In genomic region chr1:64792521-64793233, GRCm38 (mm10) we compare ENCODE assay signal across 11 mouse cellular contexts. TPM values are rescaled to one million over a fixed set of nuclear protein-coding genes. Genes with fewer than 3 reads are reported as not detected.
DNase-seq lines count a peak whose midpoint lies in the region; ATAC-seq lines count a peak whose summit lies in the region.
"Had no signal": no experiment of that assay in that cellular context is flagged by ENCODE, and none has a peak within 500 bp of the region (broad histone marks: within the 10 kb centered on the region; RNA-seq: fewer than 3 reads in every experiment).

No protein-coding gene starts in this region.

- peaks cover 9% of the 10 kb centered on the region; the same call in 1 of the 2 replicates for H3K4me1 ChIP-seq in forebrain, embryonic 14.5 days (ENCODE audit: control insufficient read depth, insufficient read depth, low read length)
- peaks cover 16% of the 10 kb centered on the region for H3K4me1 ChIP-seq in forebrain, embryonic 12.5 days
- H3K4me1 ChIP-seq in limb, embryonic 12.5 days (replicated peaks) = peaks cover 41% of the 10 kb centered on the region
- H3K4me1 ChIP-seq in midbrain, embryonic 10.5 days = peaks cover 10% of the 10 kb centered on the region; the same call in 1 of the 2 replicates

- no peak overlapping the region for H3K4me3 ChIP-seq in forebrain, embryonic 14.5 days (ENCODE audit: low read depth, low read length)
- no peak overlapping the region for H3K4me3 ChIP-seq in forebrain, embryonic 12.5 days (replicated peaks)
- no peak overlapping the region for H3K4me3 ChIP-seq in limb, embryonic 12.5 days (replicated peaks)
- H3K4me3 ChIP-seq in midbrain, embryonic 10.5 days = no peak overlapping the region
- H3K4me3 ChIP-seq: erythroblast, embryonic 14.5 days had no signal

- no peak overlapping the region for H3K4me2 ChIP-seq in forebrain, embryonic 14.5 days (ENCODE audit: low read length)
- no peak overlapping the region for H3K4me2 ChIP-seq in forebrain, embryonic 12.5 days
- H3K4me2 ChIP-seq in limb, embryonic 12.5 days = no peak overlapping the region

- intact Hi-C loops in gastrocnemius, postnatal 14 days (cut with DNase I; ENCODE audit: low total_unique reads) = no loop called here

- H3K27me3 ChIP-seq in forebrain, embryonic 14.5 days (replicated peaks; ENCODE audit: control insufficient read depth, insufficient read depth, low read length) = no peaks in the 10 kb centered on the region
- peaks cover 27% of the 10 kb centered on the region; the same call in 1 of the 2 replicates for H3K27me3 ChIP-seq in forebrain, embryonic 12.5 days
- no peaks in the 10 kb centered on the region for H3K27me3 ChIP-seq in limb, embryonic 12.5 days
- H3K27me3 ChIP-seq in midbrain, embryonic 10.5 days (ENCODE audit: low read depth, poor library complexity, severe bottlenecking) = no peaks in the 10 kb centered on the region

- H3K9ac ChIP-seq in forebrain, embryonic 14.5 days (ENCODE audit: low read length) = no peak overlapping the region
- no peak overlapping the region for H3K9ac ChIP-seq in forebrain, embryonic 12.5 days
- no peak overlapping the region for H3K9ac ChIP-seq in limb, embryonic 12.5 days (replicated peaks)
- H3K9ac ChIP-seq: liver, embryonic 14.5 days had no signal

- WGBS in forebrain, embryonic 14.5 days = 83% methylated on average over 11 of the region's 11 CpGs
- WGBS in forebrain, embryonic 12.5 days = 90% methylated on average over 11 of the region's 11 CpGs
- WGBS in limb, embryonic 12.5 days = 78% methylated on average over 11 of the region's 11 CpGs
- WGBS in midbrain, embryonic 10.5 days = 87% methylated on average over 11 of the region's 11 CpGs

- H3K27ac ChIP-seq in forebrain, embryonic 14.5 days (ENCODE audit: low read depth, low read length) = peak overlapping the region; percentile 55; the same call in 1 of the 2 replicates
- H3K27ac ChIP-seq in forebrain, embryonic 12.5 days = no peak overlapping the region
- peak overlapping the region; percentile 75 for H3K27ac ChIP-seq in limb, embryonic 12.5 days
- H3K27ac ChIP-seq in midbrain, embryonic 10.5 days (replicated peaks) = no peak overlapping the region
- H3K27ac ChIP-seq: liver, embryonic 14.5 days had no signal

- no peak for DNase-seq in forebrain, embryonic 14.5 days (ENCODE audit: low spot score)
- peak; percentile 36 for DNase-seq in NIH3T3 (ENCODE audit: low read depth)
- peak; percentile 36 for DNase-seq in gastrocnemius, postnatal 14 days
- DNase-seq in urinary bladder, adult 18-20 months (ENCODE audit: low spot score in 2 of 2) = no peak
- DNase-seq in midbrain, embryonic 10.5 days (ENCODE audit: low spot score) = no peak
- DNase-seq in right cerebral cortex, postnatal 36 days (ENCODE audit: low spot score in 2 of 2) = no peak

- H3K36me3 ChIP-seq in forebrain, embryonic 14.5 days (ENCODE audit: control insufficient read depth, insufficient read depth, low read length) = 0 out of 2 replicates have a peak, but pooled peaks cover 4% of the 10 kb centered on the region
- H3K36me3 ChIP-seq in forebrain, embryonic 12.5 days (replicated peaks) = no peaks in the 10 kb centered on the region
- peaks cover 7% of the 10 kb centered on the region for H3K36me3 ChIP-seq in limb, embryonic 12.5 days
- peaks cover 11% of the 10 kb centered on the region for H3K36me3 ChIP-seq in midbrain, embryonic 10.5 days

- ATAC-seq in forebrain, embryonic 14.5 days = no peak
- ATAC-seq in forebrain, embryonic 12.5 days (ENCODE audit: low FRiP score) = no peak
- ATAC-seq in limb, embryonic 12.5 days (ENCODE audit: insufficient number of reproducible peaks, insufficient read depth, low FRiP score, low TSS enrichment, low read depth) = no peak
- ATAC-seq: activated CD4-positive, CD25-positive, alpha-beta regulatory T cell, adult 4 months had no signal

- H3K9me3 ChIP-seq in forebrain, embryonic 14.5 days (replicated peaks; ENCODE audit: control insufficient read depth, low read length) = no peaks in the 10 kb centered on the region
- H3K9me3 ChIP-seq in forebrain, embryonic 12.5 days = no peaks in the 10 kb centered on the region
- no peaks in the 10 kb centered on the region for H3K9me3 ChIP-seq in limb, embryonic 12.5 days
- no peaks in the 10 kb centered on the region for H3K9me3 ChIP-seq in midbrain, embryonic 10.5 days (replicated peaks)

RNA-seq across cellular contexts. Expression of gene Fzd5, which starts 55.1 kb away (rescaled TPM):
- 0.88 and 0.91 TPM in 2 replicates for polyA plus RNA-seq in forebrain, embryonic 14.5 days (2014; fragmentation: Nextera tagmentation; extraction: Ambion mirVana)
- 1.0 and 1.5 TPM in 2 replicates for polyA plus RNA-seq in forebrain, embryonic 12.5 days (2016; fragmentation: Nextera tagmentation; extraction: Ambion mirVana)
- total RNA-seq in gastrocnemius, postnatal 14 days (2021) = 1 to 10 TPM; 1.6 to 1.8 TPM
- polyA plus RNA-seq in limb, embryonic 12.5 days (2016; fragmentation: Nextera tagmentation; extraction: Ambion mirVana) = 0.88 and 1.2 TPM in 2 replicates
- 0.36 and 0.79 TPM in 2 replicates for polyA plus RNA-seq in midbrain, embryonic 10.5 days (2016; fragmentation: Nextera tagmentation; extraction: Ambion mirVana)

Comparison
In these comparisons a context has a peak if more than half of its experiments do, and no peak if none do; other contexts are left out.
1. H3K27ac ChIP-seq: peak in forebrain, embryonic 14.5 days (single experiment) and limb, embryonic 12.5 days (single experiment); none in forebrain, embryonic 12.5 days (single experiment) and midbrain, embryonic 10.5 days (single experiment).
2. DNase-seq: peak in NIH3T3 (single experiment) and gastrocnemius, postnatal 14 days (single experiment); none in forebrain, embryonic 14.5 days (single experiment), urinary bladder, adult 18-20 months (0 of 2), midbrain, embryonic 10.5 days (single experiment) and right cerebral cortex, postnatal 36 days (0 of 2).